Mouse (Mus musculus): ENCODE data around the gene Gpx7. TPM values are rescaled to one million over a fixed set of nuclear protein-coding genes. Genes with fewer than 3 reads are reported as not detected.

The Gpx7 gene
- not detected in 2 replicates for total RNA-seq (2015; ENCODE audit: low replicate concordance)
- total RNA-seq (2017; ENCODE audit: low replicate concordance): not detected in 2 replicates

DNA sequence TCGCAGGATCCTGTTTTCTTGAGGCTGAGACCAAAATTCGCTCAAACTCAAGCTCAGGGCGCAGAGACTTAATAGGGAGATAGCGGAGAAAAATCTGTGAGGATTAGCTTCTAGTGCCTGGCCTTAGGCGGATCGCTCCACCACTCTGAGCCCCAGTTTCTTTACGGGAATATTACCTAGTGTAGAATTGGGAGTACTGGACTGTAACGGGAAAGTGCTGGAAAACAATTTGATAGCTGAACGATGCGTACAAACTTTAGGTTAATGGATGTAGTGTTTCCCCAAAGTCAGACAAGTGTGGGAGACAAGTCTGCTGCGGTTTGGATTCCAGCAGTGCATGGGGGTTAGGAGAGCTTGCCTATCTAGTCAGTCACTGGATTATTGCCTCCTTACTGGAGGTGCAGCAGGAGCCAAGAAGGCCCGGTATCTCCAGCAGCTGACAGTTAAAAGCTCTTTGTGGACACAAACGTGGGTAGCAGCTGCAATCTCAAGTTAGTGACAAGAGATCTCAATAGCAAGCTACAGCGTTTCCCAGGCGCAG, at the start of gene Gpx7:
Gpx7 (minus strand) TSS at position 101 of the 541 bp plus-strand sequence.
- ATAC-seq (replicated peaks; ENCODE audit: low FRiP score, poor library complexity, severe bottlenecking): no peak

DNA sequence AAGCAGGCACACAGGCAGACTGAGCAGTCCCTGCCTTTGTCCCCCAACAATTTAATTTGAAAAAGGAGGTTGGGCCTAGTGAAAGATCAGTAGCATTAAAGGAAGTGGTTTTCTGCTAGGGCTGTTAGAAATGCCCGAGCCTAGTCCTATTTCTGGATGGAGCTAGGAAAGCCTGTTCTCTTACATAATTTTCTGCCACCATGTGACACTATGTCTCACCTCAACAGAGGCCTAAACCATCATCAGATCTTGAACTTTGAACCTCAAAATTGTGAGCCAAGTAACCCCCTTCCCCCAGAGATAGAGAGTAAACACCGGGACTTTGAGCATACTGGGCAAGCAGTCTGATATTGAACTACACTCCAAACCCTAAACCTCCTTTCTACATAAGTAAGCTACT, 49.3 kb upstream of the Gpx7 start:
- ATAC-seq (replicated peaks; ENCODE audit: low FRiP score, poor library complexity, severe bottlenecking): no peak

DNA sequence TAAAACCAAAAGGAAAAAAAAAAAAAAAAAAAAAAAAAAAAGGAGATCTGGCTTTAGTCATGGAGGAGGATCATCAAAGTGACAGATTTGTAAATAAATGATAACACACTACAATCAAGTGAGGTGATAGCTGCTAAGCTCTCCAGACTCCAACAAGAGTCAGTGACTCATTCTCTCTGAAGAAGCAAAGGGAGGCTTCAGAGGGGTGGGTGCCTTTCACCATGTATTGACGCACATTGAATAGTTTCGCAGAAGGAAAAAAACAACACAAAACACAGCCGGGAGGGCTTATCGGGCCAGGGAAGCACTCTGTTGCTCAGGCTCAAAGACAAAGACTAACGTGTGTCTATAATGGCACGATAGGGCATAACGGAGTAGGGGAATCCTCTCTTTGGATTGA, 41.3 kb upstream of the Gpx7 start:
- no peak for ATAC-seq (replicated peaks; ENCODE audit: low FRiP score, poor library complexity, severe bottlenecking)

DNA sequence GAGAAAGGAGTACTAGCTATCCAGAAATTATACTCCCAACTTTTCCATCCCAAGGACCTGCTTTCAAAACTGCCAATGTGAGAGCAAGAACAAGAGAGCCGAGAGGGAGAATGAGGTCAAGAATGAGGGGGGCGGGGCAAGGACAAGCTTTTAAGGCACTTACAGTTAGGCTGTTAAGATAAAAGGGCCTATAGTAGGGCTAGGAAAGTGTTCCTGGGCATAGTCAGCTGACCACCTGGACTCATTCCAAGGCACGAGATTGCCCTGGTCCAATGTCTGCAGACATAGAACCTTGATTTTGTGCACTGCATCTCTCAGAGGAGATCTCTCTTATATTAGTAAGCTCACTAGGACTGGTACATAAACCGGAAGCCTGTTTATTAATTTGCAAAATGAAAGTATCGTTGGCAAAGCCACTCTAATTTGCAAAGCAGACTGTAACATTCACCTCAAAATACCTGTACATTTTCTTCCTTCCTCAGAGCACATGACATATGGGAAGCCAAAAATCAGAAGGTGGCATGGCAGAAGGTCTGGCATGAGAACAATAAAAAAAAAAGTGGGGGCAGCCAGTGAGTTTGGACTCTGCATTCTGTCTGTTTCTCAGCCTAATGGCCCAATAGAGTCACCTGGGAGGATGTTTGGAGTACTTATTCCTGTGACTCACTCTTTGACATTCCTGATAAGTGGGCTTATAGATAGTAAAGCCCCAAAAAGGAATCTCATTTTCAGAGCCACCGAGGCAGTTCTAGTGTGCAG, 31.5 kb upstream of the Gpx7 start:
- ATAC-seq (replicated peaks; ENCODE audit: low FRiP score, poor library complexity, severe bottlenecking): no peak

DNA sequence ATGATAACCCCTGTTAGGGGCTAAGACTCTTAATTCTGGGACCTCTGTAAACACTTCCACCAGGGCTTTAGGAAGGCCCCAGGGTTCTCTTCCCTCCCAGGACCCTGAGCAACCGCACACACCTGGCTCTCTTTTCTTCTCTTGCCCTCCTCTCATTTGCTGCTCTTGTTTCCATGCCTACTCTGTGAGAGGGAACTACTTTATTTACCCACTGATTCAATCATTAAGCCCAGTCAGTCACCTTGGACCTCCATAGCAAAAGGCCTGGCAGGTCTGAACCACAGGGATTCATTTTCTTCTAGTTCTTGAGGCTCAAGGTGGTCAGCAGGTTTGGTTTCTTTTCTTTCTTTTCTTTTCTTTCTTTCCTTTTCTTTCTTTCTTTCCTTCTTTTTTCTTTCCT, 29.5 kb upstream of the Gpx7 start:
- ATAC-seq (replicated peaks; ENCODE audit: low FRiP score, poor library complexity, severe bottlenecking): no peak

DNA sequence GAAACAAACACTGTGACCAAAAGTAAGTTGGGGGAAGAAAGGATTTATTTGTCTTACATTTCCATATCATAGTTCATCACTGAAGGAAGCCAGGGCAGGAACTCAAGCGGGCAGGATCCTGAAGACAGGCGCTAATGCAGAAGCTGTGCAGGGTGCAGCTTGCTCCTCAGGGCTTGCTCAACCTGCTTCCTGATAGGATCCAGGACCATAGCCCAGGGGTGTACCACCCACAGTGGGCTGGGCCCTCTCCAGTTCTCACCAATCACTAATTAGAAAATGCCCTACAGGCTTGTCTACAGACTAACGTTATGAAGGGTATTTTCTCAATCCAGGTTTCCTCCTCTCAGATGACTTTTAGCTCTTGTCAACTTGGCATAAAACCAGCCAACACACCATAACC, 28.9 kb upstream of the Gpx7 start:
- no peak for ATAC-seq (replicated peaks; ENCODE audit: low FRiP score, poor library complexity, severe bottlenecking)

DNA sequence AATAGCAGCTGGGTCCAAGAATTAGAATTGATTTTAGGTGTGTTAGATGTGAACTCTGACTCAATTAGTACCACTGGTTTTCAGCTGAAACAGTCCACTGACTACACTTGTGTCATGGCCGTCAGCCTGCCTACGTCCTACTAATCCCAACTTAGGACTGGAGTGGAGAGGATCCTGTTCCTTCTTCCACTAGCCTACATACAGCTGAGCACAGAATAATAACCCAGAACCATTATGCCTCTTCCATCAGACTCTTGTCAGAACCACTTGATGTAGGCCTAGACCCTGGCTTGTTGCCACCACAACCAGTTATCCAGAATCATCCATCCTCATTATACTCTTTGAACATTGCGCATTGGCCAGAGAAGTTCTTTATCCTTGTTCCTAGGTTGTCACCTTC, 28.0 kb upstream of the Gpx7 start:
- ATAC-seq (replicated peaks; ENCODE audit: low FRiP score, poor library complexity, severe bottlenecking): no peak

DNA sequence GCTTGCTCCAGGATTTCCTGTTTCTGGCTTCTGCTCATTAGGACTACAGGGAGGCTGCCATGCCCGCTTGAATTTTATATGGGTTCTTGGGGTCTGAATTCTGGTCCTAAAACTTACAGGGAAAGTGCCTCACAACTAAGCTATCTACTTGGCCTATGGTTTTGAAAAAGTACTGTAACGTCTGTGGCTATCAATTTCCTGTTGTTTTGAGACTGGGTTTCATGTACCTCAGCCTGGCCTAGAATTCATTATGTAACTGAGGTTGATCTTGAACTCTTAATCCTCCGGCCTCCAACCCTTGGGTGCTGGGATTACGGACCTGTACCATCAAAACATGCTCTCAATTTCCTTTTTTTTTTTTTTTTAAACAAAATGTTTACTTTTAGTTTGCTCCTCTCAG, 27.5 kb upstream of the Gpx7 start:
- no peak for ATAC-seq (replicated peaks; ENCODE audit: low FRiP score, poor library complexity, severe bottlenecking)

DNA sequence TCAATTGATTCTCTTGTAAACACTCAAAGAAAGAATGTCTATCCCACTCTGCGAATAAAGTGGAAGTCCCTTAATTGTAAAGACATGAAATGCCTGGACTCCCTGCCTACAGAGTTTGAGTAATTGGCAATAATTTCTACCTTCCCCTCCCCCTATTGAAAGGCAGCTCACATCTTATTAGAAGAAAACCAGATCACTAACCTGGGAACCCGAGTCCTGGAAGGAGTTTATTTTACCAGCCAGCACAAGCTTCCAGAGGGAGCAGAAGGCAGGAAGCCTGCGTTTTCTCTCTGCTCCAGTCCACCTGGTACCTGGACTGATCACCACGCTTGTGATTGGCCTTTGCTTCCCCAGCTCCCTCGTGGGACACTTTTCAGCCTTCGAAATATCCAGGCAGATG, 26.6 kb upstream of the Gpx7 start:
- no peak for ATAC-seq (replicated peaks; ENCODE audit: low FRiP score, poor library complexity, severe bottlenecking)

DNA sequence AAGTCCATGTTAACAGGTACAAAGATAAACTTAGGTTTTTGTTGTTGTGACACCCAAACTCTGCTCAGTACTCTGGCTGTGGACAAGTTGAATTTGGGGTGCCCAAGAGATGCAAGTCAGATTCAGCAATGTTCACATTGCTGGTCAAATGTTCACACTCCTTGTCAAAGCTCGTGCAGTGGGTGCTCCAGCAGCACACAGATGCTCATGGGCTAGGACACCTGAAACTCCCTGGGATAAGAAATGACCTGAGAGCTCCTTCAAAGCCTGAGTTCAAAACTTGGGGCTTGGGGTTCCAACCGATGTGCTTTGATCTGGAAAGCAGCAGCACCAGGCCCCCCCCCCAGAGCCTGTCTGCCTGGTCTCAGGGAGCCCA, 24.8 kb upstream of the Gpx7 start:
- no peak for ATAC-seq (replicated peaks; ENCODE audit: low FRiP score, poor library complexity, severe bottlenecking)

DNA sequence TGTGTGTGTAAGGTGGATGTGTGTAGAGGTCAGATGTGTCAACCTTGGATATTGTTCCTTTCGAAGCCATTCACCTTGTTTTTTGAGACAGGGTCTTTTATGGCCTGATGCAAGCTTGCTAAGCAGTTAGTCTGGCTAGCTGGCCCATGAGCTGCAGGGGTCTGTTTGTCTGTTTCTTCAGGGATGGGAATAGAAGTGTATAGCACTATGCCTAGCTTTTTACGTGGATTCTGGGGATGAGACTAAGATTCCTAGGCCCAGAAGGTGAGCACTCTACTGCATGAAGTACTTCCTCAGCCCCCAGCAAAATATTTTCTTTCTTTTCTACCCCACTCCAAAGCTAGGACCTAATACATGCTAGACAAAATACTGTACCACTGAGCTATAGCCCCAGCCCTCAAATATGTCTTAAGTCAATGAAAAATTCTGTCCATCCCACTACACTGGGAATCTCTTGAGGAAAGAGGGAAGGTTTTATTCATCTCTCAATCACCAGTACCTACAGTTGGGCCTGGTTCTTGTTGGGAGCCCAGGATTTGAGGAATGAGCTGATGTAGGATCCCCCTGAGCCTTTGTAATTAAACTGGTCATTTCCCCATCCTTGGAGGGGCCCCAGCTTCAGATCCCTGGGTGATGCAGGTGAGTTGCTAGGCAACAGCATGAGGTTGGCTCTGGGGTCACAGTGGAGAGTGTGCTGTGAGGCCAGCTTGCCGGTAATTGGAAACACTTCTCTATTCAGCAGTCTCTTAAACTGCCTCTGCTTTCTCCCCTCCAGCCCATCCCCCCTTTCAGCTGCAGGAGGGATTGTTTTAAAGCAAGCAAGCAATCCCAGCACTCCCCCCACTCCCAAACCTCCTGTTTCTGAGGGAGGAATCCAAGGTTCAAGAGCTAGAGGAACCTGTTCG, 24.1 kb upstream of the Gpx7 start:
- no peak for ATAC-seq (replicated peaks; ENCODE audit: low FRiP score, poor library complexity, severe bottlenecking)

DNA sequence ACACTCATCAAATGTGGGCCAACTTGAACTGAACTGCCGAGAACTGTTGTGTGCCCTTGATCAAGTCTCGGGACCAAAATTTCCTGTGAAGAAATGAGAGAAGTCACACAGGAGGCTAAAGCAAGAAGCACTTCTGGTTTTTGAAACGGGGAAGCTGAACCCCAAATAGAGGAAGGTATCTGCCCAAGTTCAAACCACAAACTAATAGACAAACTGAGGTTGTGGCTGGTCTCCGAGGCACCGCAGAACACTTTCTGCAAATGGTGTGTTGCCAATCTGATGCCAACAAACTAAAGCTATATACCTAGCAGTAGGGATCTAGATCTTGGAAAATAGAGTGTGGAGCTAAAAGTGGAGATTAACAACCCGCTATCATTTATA, 21.6 kb upstream of the Gpx7 start:
- no peak for ATAC-seq (replicated peaks; ENCODE audit: low FRiP score, poor library complexity, severe bottlenecking)

DNA sequence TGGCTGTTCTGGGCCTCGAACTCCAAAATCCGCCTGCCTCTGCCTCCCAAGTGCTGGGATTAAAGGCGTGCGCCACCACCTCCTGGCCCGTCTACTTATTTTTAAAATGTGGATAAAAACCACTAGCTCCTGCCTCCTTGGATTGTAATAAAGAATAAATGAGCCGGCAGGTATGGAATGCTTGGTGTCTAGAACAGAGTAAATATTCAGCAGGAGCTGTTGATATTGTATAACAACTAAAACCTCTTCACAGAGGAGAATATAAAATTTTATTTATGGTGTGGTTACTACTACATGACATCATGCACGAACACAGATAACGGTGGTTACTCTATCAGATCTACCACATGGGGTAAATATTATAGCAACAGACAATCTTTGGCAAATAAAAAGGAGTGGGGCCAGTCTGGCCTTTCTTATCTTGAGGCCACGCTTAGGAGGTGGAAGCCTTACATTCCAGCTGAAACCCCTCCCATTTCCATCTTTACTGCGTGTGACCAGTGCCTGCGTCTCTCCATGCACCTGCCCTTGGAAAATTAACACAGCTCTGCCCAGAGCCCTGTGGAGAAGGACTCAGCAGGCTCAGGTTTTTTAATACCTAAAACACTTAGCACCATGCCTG, 21.1 kb upstream of the Gpx7 start:
- no peak for ATAC-seq (replicated peaks; ENCODE audit: low FRiP score, poor library complexity, severe bottlenecking)

DNA sequence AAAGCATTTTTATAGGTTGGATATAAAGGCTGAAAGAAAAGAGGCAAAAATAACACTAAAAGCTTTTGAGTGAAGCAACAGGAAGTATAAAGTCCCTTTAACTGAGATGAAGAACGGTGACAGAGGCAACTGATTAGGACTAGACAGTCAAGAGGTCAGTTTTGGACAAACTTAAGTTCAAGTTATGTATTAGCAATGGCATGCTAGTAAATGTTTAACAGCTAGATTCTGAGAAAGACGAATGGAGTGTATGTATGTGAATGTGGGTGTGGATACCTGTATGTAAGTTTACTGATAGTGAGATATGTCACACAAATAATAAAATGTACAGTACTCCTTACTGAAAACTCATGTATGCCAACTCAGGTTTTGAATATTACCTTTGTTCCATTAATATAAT, 17.8 kb upstream of the Gpx7 start:
- ATAC-seq (replicated peaks; ENCODE audit: low FRiP score, poor library complexity, severe bottlenecking): no peak

DNA sequence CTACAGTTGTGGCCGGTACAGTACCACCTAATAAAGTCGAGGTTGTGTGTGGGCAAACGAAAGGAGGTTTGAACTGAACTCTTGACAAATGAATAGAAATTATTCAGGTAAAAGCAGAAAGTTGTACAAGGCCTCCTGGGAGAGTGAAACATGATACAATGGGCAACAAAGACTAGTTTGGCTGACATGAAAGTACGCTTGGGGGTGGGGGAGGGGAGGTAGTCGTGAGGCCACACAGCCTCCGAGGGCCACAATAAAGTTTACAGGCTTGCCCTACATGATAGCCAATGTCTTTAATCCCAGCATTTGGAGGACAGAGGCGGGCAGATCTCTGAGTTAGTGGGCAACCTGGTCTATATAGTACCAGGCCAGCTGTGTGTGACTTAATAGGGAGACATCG, 860 bp upstream of the Gpx7 start:
- ATAC-seq (replicated peaks; ENCODE audit: low FRiP score, poor library complexity, severe bottlenecking): no peak

DNA sequence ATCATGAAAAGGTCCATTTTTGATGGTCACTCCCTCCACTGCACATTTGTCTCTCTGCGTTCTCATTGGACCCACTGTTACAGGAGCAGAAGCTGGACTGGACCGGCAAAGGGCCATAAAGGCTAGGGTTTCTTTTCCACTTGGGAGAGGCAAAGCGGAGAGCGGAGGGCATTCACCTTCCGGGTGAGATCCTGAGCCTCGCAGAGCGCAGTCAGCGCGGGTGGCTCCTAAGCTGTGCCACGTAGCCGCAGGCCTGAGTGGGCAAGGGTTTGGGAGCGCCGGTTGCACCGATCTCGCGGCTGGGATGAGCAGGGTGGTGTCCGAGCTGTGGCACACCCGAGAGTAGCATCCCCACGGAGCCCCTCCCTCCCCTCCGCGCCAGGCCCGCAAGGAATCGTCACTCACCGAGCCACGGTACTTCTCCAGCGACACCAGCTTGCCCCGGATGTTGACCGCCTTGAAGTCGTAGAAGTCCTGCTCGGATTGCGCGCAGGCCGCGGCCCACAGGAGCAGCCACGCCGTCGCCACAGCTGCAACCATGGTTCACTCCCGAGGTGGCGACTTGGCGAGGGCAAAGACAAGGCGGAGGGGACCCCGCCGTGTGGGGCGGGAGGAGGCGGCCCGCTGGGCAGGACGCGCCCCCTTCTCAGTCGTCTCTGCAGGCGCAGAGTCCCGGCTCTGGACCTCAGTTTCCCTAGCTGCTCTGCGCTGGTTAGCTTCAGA, 462 bp downstream of the Gpx7 start:
- no peak for ATAC-seq (replicated peaks; ENCODE audit: low FRiP score, poor library complexity, severe bottlenecking)

DNA sequence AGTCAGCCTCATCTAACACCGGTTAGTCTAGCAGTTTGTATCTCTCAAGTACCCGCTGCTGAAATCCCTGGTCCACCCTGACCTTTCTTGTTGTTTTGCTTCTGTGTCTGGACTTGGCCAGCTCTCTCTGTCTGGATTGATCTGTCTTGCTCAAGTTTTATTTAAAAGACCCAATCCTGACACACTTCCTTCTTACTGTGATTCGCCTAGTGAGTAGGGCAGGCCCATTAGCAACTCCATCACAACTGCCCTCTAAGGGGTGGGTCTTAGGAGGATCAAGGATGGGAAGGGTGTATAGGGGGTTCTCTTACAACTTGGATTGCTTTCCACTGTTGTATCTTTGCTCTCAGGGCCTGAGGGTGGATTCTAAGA, 1.0 kb downstream of the Gpx7 start:
- ATAC-seq (replicated peaks; ENCODE audit: low FRiP score, poor library complexity, severe bottlenecking): no peak

DNA sequence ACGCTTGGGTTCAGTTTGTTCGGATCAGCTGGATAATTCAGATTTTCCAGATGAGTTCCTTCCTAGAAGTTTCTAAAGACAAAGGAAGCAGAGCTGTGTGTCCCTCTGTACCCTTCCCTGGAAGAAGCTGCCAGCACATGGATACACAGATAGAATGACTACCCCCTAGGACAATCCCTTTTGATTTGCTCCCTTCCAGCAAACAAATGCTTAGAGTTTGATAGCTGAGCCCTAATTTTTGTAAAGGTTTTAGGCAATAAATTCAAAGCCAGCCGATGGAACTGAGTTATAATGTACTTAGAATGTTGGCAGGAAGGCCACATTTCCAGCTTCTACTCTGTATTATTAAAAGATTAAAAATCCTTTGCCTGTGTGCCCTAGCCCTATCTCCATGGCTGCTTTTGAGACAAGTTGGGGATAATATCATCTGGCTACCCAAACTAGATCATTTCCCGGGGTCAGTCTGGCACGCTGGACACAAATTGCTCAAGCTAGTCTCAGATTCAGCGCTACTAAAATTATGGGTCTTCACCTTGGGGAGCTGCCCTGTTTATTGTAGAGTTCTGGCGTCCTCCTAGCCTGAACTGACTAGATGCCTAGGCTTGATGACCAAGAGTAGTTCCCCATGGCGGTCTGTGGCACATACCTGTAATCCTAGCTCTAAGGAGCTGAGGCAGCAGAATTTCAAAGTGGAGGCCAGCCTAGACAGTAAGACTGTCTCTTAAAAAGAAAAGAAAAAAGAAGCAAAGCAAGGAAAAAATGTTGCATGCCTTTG, 2.7 kb downstream of the Gpx7 start:
- no peak for ATAC-seq (replicated peaks; ENCODE audit: low FRiP score, poor library complexity, severe bottlenecking)

DNA sequence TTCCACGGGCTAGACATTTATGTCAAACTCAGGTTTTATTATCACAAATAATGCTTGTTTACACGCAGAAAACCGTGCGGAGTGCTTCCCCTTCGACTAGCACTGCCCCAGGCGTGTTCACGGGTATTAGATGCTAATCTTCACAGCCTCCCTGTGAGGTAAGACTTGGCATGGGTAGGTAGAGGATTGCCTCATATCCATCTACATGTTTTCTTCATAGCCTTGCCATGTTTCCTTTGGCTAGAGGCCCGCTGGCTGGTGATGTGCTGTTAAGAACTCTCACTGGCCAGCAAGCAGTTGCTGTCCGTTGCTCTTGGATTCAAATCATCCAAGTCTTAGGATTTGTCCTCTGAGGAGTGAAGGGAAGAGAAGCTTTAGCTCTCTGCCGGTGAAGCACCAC, 6.4 kb downstream of the Gpx7 start:
- no peak for ATAC-seq (replicated peaks; ENCODE audit: low FRiP score, poor library complexity, severe bottlenecking)
